Mouse (Mus musculus): ENCODE measurements around the gene Phc2.

- TF ChIP-seq CTCF (conservative IDR thresholded peaks at IDR 0.05; ENCODE audit: low read length) (no peak), NANOG (IDR thresholded peaks at IDR 0.05; ENCODE audit: borderline replicate concordance, low read length) (no peak), POU5F1 (IDR thresholded peaks at IDR 0.05; ENCODE audit: borderline replicate concordance, low read length) (no peak)
Measured at GRCm38 (mm10) chr4:128688513-128688913, 34.0 kb downstream of the Phc2 start.

All from E14TG2a.4 (cell line).